Mouse (Mus musculus) forebrain, embryonic 16.5 days (tissue): ENCODE measurements around the gene Cwc15. TPM values are rescaled to one million over a fixed set of nuclear protein-coding genes. Genes with fewer than 3 reads are reported as not detected.

Experiments used
- ATAC-seq: fragments of 200-750 bp; cut with Nextera tagmentation; 2 replicates; pipeline ENCODE4 v1.8.0; 2017; ENCODE audit warnings: mild to moderate bottlenecking, moderate library complexity
- H3K27ac ChIP-seq: fragments of 300-500 bp; sonication (generic); 2 replicates; pipeline ENCODE4 v1.5.1; 2014; ENCODE audit warnings: low read length, control low read depth
- H3K27me3 ChIP-seq: fragments of 300-500 bp; sonication (generic); replicated peaks from 2 replicates; pipeline ENCODE4 v1.6.1; 2014; ENCODE audit warnings: low read length; ENCODE audit not compliant: control insufficient read depth, insufficient read depth
- H3K36me3 ChIP-seq: fragments of 300-500 bp; sonication (generic); 2 replicates; pipeline ENCODE4 v1.6.1; 2014; ENCODE audit not compliant: control insufficient read depth, insufficient read depth
- H3K4me1 ChIP-seq: fragments of 300-500 bp; sonication (generic); replicated peaks from 2 replicates; pipeline ENCODE4 v1.6.1; 2014; ENCODE audit warnings: low read length; ENCODE audit not compliant: control insufficient read depth, insufficient read depth
- H3K4me2 ChIP-seq: fragments of 300-500 bp; sonication (generic); 2 replicates; pipeline ENCODE4 v1.6.1; 2014; ENCODE audit warnings: mild to moderate bottlenecking, low read length, control low read depth
- H3K4me3 ChIP-seq: fragments of 300-500 bp; sonication (generic); replicated peaks from 2 replicates; pipeline ENCODE4 v1.5.1; 2014; ENCODE audit warnings: mild to moderate bottlenecking, low read length, control low read depth
- H3K9ac ChIP-seq: fragments of 300-500 bp; sonication (generic); replicated peaks from 2 replicates; pipeline ENCODE4 v1.6.1; 2014; ENCODE audit warnings: low read depth, low read length, control low read depth
- H3K9me3 ChIP-seq: fragments of 300-500 bp; sonication (generic); 2 replicates; pipeline ENCODE4 v1.6.1; 2016; ENCODE audit warnings: low read length; ENCODE audit not compliant: control insufficient read depth
- WGBS: fragments of 180-500 bp; shearing (Covaris S2); extraction: QIAGEN DNeasy Blood & Tissue Kit; methylation state at CpG from one replicate; pipeline ENCODE4 v1.1.7; 2014; 5-methylcytosine and 5-hydroxymethylcytosine counted together
- polyA plus RNA-seq: library from polyadenylated mRNA; unstranded; fragments of >200 nt; fragmentation: Nextera tagmentation; extraction: Ambion mirVana; gene quantifications from 2 replicates; pipeline ENCODE4 v1.2.1, GENCODE M21; 2015

Gene Cwc15
- polyA plus RNA-seq, 1 experiment from 2014 or later: 159 TPM

DNA sequence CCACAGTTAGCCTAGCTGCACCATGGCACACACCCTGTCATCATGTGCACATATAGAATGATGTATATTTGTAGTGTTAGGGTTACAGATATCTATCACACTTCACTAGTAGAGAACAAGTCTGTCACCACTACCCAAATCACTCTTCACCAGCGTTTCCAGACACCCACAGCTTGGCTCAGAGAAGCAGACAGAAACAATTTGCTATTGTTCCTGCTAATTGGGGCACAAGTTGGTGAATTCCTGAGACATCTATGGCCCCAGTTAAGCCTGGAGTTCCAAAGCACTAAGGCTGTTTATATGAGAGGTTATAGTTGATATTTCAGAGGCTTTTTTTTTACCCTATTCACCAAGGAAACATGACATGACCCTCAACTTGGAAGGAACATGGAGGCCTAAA is 16.9 kb downstream of the Cwc15 start:
- Histone ChIP-seq H3K36me3 (peaks cover 2% of the 10 kb centered on the region), H3K4me1 (no peaks in the 10 kb centered on the region), H3K4me2 (no peak overlapping the region), H3K9me3 (no peaks in the 10 kb centered on the region), H3K9ac (no peak overlapping the region), H3K4me3 (no peak overlapping the region), H3K27ac (no peak overlapping the region), H3K27me3 (no peaks in the 10 kb centered on the region)
- 24% methylated on average over 1 of the region's 1 CpGs for WGBS
- ATAC-seq: no peak

DNA sequence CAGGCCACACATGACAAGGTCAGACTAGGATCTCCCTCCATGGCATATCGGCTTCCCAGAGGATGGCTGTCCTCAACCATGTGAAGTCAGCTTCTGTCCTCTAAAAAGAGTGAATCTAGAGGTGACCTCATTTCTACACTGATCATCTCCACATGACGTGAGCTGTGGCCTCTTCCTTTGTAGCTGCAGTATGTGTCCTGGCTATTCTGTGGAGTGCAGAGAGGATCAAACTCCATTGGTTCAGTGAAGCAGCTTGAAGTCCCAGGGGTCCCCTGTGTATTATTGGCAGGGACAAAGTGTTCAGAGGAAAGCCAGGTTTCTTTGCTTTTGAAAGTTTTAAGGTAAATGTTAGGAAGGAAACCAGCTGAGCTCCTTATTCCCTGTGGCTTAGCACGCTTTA is 17.7 kb downstream of the Cwc15 start:
- Histone ChIP-seq H3K4me1 (no peaks in the 10 kb centered on the region), H3K9ac (no peak overlapping the region), H3K36me3 (peaks cover 2% of the 10 kb centered on the region), H3K4me3 (no peak overlapping the region), H3K4me2 (no peak overlapping the region), H3K27ac (no peak overlapping the region), H3K27me3 (no peaks in the 10 kb centered on the region), H3K9me3 (no peaks in the 10 kb centered on the region)
- 73% methylated on average over 3 of the region's 3 CpGs for WGBS
- no peak for ATAC-seq

DNA sequence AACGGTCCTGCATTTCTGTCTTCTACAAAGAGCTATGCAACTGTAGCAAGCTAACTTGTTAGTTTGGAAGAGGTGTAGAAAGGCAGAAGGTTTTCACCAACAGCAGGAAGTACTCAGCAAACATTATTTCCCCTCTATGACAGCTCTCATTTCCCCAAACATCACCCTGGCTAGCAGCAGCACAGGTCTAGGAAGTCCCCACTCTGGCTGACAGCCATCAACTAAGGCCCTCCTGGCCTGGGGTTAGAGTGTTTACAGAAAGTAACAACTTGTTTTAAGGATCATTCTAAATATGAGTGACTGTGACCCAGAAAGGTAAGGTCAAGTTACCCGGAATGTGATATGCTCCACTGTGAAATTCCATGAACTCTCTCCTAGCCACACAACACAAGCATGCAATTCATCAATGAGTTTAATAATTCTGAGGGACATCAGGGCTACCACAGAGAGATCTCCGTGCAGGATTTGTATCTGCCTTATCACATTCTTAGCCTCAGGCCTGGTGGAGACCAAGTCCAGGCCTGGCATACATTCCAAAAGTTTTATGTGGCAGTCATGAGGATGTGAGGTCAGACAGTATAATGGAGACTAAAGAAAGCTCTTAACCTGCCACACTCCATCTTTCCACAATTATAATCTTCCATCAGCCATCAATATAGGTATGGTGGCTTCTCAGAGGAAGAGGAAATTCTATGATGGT is 20.7 kb downstream of the Cwc15 start:
- no peak overlapping the region for H3K9ac ChIP-seq
- H3K4me1 ChIP-seq: no peaks in the 10 kb centered on the region
- no peak overlapping the region for H3K4me3 ChIP-seq
- H3K4me2 ChIP-seq: no peak overlapping the region
- no peaks in the 10 kb centered on the region for H3K36me3 ChIP-seq
- no peak for ATAC-seq
- 83% methylated on average over 3 of the region's 3 CpGs for WGBS
- no peaks in the 10 kb centered on the region for H3K27me3 ChIP-seq
- H3K27ac ChIP-seq: no peak overlapping the region
- H3K9me3 ChIP-seq: no peaks in the 10 kb centered on the region

DNA sequence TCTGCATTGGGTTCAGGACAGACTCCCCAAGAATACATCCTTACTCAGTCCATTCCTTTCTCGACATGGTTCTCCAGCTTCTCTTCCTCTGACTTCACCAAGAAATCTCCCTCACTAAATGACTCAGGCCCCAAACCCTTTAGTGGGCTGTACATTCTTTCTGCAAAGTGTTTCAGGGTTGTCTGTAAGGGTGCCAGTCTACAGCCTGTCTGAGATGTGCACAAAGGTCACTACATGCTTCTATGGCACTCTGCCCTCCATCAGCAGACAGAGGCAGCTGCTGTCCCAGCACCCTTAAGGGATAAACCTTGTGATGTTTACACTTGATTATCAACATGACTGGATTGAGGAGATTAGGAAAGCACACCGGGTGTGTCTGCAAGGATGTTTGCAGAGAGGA is 21.3 kb downstream of the Cwc15 start:
- ATAC-seq: no peak
- Histone ChIP-seq H3K27ac (no peak overlapping the region), H3K9me3 (no peaks in the 10 kb centered on the region), H3K4me1 (no peaks in the 10 kb centered on the region), H3K27me3 (no peaks in the 10 kb centered on the region), H3K4me2 (no peak overlapping the region), H3K9ac (no peak overlapping the region), H3K4me3 (no peak overlapping the region), H3K36me3 (no peaks in the 10 kb centered on the region)
- 50% methylated on average over 2 of the region's 2 CpGs for WGBS

DNA sequence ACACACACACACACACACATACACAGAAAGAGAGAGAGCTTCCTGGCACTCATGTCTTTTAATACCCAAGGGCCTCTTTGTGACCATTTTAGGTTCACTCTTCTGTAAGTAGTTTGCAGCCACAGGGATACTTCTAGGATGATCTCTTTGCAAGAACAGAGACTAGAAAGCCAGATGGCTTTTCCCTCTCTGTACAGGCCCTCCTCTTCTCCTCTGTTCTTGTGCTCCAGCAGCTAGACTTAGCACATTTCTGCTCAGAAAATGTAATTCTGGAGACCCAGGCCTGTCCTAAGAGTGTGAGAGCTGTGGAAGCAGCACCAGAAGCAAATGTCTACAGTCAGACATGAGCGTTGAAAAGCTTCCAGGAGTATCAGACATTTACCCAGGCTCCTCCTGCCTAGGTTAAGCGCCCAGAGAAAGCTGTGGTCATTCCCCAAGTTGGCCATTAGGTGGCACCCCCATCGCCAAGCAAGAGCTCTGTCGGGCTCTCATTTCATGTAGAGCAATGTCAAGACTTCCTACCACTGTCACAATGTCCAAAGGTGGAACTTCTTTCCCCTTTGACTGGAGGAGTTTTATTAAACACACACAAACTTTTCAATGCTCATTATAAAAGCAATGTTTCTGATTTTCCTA is 23.1 kb downstream of the Cwc15 start:
- H3K27me3 ChIP-seq: no peaks in the 10 kb centered on the region
- no peak overlapping the region for H3K9ac ChIP-seq
- H3K27ac ChIP-seq: no peak overlapping the region
- no peak overlapping the region for H3K4me2 ChIP-seq
- H3K4me3 ChIP-seq: no peak overlapping the region
- peak; percentile 89 for ATAC-seq
- no peaks in the 10 kb centered on the region for H3K4me1 ChIP-seq
- 11% methylated on average over 4 of the region's 4 CpGs for WGBS
- no peaks in the 10 kb centered on the region for H3K9me3 ChIP-seq
- H3K36me3 ChIP-seq: no peaks in the 10 kb centered on the region

DNA sequence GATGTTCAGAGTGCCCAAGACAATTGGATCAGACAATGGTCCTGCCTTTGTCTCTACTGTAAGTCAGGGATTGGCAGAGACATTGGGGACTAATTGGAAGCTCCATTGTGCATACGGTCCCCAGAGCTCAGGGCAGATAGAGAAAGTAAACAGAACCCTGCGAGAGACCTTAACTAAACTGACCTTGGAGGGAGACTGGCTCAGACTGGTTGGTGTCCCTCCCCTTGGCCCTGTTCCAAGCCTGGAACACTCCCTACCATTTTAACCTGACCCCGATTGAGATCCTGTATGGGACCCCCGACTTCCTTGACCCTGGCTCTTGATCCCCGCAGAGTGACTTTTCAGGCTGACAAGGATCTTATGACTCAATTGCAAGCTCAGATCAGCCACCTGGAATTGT is 29.6 kb downstream of the Cwc15 start:
- WGBS: 80% methylated on average over 5 of the region's 5 CpGs
- Histone ChIP-seq H3K9ac (no peak overlapping the region), H3K4me2 (no peak overlapping the region), H3K27ac (no peak overlapping the region), H3K9me3 (no peaks in the 10 kb centered on the region), H3K4me1 (no peaks in the 10 kb centered on the region; the same call in 1 of the 2 replicates), H3K36me3 (no peaks in the 10 kb centered on the region), H3K4me3 (no peak overlapping the region), H3K27me3 (no peaks in the 10 kb centered on the region)
- ATAC-seq: no peak

DNA sequence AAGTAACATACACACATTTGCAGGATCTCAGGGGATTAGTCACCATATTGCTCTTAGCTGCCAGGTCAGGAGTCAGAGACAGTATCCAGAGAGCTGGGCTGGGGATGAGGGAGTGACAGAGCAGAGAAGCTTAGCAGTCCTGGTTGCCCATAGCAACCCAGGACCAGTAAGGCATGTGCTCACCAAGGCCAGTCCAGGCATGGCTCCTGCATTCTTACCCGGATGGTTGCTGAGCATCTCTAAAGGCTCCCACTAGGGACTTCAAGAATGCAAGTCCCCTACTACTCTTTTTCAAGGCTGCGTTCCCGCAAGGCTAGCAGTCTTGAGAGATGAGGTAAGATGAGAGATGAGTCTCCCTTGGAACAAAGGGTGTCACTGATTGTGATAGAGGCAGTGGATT is 31.9 kb downstream of the Cwc15 start:
- Histone ChIP-seq H3K36me3 (no peaks in the 10 kb centered on the region), H3K27me3 (no peaks in the 10 kb centered on the region), H3K4me1 (no peaks in the 10 kb centered on the region; the same call in 1 of the 2 replicates), H3K9me3 (no peaks in the 10 kb centered on the region), H3K4me3 (no peak overlapping the region), H3K4me2 (no peak overlapping the region), H3K9ac (no peak overlapping the region), H3K27ac (no peak overlapping the region)
- WGBS: 35% methylated on average over 3 of the region's 3 CpGs
- ATAC-seq: peak; percentile 65

DNA sequence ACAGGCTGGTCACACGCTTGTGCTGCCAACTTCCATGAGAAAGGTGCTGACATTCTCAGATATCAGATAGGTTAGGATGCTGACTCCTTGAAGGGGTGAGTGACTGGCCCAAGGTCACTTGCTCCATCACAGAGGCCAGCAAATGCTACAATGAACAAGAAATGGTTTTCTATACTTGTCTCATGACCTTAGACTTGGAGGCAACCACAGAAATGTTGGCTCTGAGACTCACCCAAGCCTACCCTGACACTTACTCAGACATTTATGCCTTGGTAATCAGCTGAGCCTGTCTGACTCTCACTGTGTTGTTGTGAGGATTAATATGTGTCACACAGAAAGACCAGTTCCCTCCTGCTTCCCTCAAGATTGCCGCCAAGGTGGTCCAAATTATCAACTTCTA is 33.2 kb downstream of the Cwc15 start:
- no peak overlapping the region for H3K27ac ChIP-seq
- H3K4me3 ChIP-seq: no peak overlapping the region
- no peaks in the 10 kb centered on the region for H3K27me3 ChIP-seq
- H3K9ac ChIP-seq: no peak overlapping the region
- ATAC-seq: no peak
- 90% methylated on average over 2 of the region's 2 CpGs for WGBS
- H3K9me3 ChIP-seq: no peaks in the 10 kb centered on the region
- no peaks in the 10 kb centered on the region; the same call in 1 of the 2 replicates for H3K36me3 ChIP-seq
- H3K4me1 ChIP-seq: no peaks in the 10 kb centered on the region; the same call in 1 of the 2 replicates
- H3K4me2 ChIP-seq: no peak overlapping the region

DNA sequence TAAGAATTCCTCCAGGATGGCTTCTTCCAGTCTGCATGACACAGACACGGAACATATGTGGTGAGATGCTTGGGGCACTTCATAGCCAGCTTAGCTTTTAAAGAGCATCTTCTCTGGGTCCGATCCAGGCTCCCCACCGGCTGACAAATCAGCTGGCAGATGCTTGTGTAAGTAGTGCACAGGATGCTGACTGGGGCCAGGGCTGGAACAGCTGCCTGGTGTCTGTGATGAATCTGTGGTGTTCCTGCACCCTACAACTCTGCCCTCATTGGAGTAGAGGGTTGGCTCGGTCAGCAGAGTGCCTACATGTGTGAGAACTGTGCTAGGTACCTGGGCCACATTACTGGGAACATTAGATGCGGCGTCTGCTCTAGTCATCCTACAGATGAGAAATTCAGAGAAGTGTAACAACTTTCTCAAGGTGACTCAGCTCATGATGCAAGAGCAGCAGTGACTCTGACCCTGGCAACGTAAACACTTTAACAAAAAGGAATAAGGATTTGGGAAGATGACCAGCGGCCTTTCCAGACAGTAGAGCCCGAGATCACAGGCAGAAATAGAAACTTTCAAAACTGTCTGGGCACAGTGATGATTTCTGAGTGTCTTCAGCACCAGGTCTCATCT is 34.5 kb downstream of the Cwc15 start:
- Histone ChIP-seq H3K4me1 (no peaks in the 10 kb centered on the region; the same call in 1 of the 2 replicates), H3K27me3 (no peaks in the 10 kb centered on the region), H3K27ac (no peak overlapping the region), H3K9me3 (no peaks in the 10 kb centered on the region), H3K4me2 (no peak overlapping the region), H3K4me3 (no peak overlapping the region), H3K36me3 (peaks cover 4% of the 10 kb centered on the region), H3K9ac (no peak overlapping the region)
- WGBS: 82% methylated on average over 9 of the region's 9 CpGs
- no peak for ATAC-seq
